Mouse (Mus musculus) bone marrow macrophage, adult 2 months (primary cell): Measurements from ENCODE around the gene Bcan. TPM values are rescaled to one million over a fixed set of nuclear protein-coding genes. Genes with fewer than 3 reads are reported as not detected.

Experiments
- H3K27ac ChIP-seq: 2 replicates; pipeline ENCODE4 v1.5.1; 2012; ENCODE audit warnings: low read depth, low read length; ENCODE audit not compliant: insufficient read depth
- H3K4me1 ChIP-seq: 2 replicates; pipeline ENCODE4 v1.6.1; 2012; ENCODE audit warnings: low read length; ENCODE audit not compliant: control insufficient read depth, insufficient read depth
- H3K4me3 ChIP-seq: 2 replicates; pipeline ENCODE4 v1.5.1; 2012; ENCODE audit warnings: mild to moderate bottlenecking, low read length, moderate library complexity; ENCODE audit not compliant: insufficient read depth
- CTCF ChIP-seq: IDR thresholded peaks from 2 replicates; pipeline ENCODE4 v1.5.1; 2012; ENCODE audit warnings: low read depth, mild to moderate bottlenecking, low read length, moderate library complexity
- POLR2A ChIP-seq: IDR thresholded peaks from 2 replicates; pipeline ENCODE4 v1.6.1; 2012; ENCODE audit warnings: mild to moderate bottlenecking, low read depth, low read length, borderline replicate concordance
- polyA plus RNA-seq: library from polyadenylated mRNA; stranded (reverse); fragments of >200 nt; gene quantifications from 2 replicates; pipeline ENCODE4 v1.2.4, GENCODE M21; 2012; ENCODE audit not compliant: missing spikeins, insufficient read depth, insufficient read length

Bcan gene
- polyA plus RNA-seq, 1 experiment = not detected

DNA sequence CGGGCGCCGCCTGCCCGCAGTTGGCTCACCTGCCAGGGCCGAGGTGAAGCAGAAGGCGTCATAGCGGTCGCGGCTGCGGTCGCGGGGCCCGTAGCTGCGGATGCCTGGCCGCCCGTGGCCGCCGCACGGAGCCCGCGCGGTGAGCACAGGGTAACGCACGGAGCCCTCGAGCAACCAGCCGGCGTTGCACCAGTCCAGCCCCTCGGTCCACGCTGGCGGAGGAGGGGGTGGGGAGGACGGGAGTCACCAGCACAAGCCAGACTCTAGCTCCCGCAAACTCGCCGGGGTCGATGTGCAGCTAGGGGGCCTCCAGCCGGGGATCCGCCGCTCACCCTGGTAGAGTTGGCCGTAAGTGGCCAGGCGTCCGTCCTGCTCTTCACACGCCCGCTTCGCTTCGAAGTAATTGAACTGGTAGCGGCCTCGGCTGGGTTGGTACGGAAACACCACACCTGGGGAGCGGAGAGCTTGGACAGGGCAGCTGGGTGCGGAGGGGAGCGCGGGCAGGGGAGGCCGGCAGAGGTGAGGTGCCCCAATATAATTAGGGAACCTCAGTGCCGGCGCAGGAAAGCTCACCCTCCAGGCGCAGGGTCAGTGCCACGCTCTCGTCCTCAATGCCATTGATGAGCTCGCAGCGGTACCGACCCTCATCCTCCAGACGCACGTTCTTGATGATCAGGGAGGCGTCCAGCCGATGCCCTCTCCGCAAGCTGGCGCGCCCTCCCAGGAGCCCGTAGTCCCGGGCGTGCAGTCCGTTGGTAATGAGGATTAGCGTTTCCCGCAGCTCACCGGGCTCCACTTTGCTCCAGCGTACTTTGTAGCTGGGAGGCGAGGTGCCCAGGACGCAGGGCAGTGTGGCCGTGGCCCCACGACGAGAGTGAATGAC, 23.4 kb upstream of the Bcan start:
- Histone ChIP-seq H3K4me1 (no peaks in the 10 kb centered on the region), H3K4me3 (peak overlapping the region; percentile 65), H3K27ac (no peak overlapping the region)
- TF ChIP-seq POLR2A = no peak
- TF ChIP-seq CTCF = no peak

DNA sequence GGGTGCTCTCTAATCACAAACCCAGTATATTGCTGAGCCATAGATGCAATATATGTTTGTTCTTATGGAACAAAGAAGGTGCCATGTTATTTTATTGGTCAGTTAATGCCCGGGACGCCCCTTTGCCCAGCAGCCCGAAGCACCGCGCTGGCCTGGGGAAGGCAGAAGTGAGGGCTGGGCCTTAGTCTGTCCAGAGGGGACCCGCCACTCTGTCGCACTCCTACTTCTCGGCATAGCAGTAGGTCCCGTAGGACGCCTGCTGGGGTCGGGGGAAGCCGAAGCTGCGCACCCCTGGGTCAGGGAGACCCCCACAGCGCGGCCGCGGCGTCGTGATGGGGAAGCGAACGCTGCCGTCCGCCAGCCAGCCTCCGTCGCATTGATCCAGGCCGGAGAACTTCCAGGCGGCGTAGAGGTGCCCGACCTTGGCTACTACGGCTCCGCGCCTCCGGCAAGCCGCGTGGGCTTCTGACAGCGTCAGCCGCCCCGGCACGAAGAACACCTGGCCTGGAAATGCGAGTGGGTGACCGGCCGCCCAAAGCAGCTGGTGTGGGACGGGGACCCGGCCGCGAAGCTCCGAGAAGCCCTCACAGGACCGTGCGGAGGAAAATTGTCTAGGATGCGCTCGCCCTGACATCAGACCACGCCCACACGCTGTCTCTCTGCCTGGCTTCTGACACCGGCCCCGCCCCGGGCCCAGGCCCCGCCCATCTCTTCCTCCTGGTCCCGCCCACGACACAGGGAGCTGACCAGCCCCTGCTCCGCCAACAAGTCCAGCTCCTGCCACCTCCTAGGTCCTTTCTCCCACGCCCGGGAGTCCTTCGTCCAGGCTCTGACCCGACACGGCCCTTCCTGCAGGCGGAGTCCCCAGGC, 22.5 kb upstream of the Bcan start:
- no peaks in the 10 kb centered on the region for H3K4me1 ChIP-seq
- peak overlapping the region; percentile 65 for H3K4me3 ChIP-seq
- H3K27ac ChIP-seq = no peak overlapping the region
- no peak for TF ChIP-seq POLR2A

DNA sequence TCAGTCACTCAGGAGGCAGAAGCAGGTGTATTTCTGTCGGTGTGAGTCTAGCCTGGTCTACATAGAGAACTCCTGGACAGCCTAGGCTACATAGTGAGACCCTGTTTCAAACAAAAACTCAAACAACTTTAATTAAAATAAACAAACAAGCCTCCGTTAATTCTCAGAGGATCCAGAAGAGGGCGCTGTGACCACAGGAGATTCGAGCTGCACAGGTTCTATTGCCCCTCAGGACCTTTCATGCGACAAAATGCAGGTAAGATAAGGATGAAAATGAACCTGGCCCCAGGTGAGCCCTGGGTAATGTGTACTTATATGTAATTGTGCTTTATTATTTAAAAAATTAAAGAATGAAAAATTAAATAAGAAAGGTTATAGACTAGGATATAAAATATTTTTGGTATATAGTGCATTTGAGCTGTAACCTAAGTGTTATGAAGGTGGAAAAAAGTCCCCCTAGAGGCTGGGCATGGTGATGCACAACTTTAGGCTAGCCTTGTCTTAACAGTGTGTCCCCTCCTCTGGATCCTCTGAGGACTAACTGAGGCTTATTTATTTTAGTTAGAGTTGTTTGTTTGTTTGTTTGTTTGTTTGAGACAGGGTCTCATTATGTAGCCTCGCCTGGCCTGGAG, 10.7 kb upstream of the Bcan start:
- Histone ChIP-seq H3K27ac (no peak overlapping the region), H3K4me3 (no peak overlapping the region), H3K4me1 (no peaks in the 10 kb centered on the region)
- TF ChIP-seq CTCF = peak; percentile 71
- TF ChIP-seq POLR2A = no peak

DNA sequence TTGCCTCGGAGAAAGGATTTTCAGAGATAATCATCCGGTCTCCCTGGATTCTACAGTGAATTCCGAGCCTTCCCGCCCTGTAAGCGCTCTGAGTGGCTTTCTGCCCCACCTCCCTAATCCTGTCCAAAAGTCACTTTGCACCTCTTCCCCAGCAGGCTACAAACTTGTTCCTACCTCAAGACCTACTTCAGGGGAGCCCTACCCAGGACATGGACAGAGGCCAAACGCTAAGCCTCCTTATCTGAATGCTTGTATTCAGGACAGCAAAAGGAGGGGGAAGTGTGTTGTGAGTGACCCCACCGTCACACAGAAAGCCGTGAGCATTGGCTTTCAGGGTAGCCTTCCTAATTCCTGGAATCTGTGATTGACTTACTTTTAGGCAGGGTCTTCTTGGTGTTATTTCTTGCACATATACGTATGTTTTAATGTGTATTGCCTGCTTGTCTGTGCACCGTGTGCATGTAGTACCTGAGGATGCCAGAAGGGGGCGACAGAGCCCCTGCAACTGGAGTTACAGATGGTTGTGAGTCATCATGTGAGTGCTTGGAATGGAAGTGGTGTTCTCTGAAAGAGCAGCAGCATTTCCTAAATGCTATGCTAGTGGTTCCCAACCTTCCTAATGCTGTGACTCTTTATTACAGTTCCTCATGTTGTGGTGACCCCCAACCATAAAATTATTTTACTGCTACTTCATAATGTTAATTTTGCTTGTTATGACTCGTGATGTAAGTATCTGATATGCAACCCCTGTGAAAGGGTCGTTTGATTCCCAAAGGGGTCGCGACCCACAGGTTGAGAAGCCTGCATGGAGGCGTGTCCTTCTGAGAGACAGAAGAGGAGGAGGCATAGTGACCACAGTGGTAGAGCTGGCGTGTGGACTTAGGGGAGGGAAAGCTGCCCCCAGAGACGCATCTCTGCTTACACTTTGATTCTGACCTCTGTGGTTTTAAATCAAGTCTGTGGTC, 6.1 kb upstream of the Bcan start:
- TF ChIP-seq POLR2A (no peak), CTCF (peak; percentile 33; the same call in 1 of the 2 replicates)
- Histone ChIP-seq H3K4me1 (no peaks in the 10 kb centered on the region), H3K4me3 (no peak overlapping the region), H3K27ac (no peak overlapping the region)

DNA sequence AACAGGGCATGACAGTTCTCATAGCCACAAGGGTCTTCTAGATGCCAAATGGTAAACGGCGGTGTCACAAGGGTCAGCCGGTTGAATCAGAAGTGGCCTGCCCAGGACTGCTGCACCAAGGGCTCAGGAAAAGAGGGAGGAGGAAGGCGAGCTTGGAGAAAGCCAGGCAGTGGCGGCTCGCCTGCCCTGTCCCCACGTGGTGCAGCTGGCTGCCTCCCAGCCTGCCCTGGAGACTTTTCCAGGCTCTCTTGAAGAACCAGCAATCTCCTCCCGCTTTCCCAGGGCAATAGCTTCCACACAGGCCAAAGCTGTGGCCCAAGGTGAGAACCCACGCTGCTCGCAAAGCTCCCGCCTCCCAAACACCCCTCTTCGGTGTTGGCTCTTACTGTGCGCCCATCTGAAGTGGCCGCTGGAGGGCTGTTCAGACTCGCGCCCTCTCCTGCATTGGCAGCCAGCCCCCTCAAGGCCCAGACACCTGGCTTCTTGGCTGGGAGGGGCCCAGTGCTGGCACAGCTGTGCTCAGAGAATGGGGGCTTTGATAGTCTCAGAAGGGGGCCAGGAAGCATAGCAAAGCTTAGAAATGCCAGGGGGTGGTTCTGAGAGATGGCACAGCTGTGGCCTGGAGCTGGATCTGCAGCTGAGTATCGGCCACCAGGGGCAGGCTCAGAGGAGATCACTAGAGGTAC, 2.4 kb upstream of the Bcan start:
- TF ChIP-seq CTCF = no peak
- no peak for TF ChIP-seq POLR2A
- Histone ChIP-seq H3K27ac (no peak overlapping the region), H3K4me1 (no peaks in the 10 kb centered on the region), H3K4me3 (no peak overlapping the region)

DNA sequence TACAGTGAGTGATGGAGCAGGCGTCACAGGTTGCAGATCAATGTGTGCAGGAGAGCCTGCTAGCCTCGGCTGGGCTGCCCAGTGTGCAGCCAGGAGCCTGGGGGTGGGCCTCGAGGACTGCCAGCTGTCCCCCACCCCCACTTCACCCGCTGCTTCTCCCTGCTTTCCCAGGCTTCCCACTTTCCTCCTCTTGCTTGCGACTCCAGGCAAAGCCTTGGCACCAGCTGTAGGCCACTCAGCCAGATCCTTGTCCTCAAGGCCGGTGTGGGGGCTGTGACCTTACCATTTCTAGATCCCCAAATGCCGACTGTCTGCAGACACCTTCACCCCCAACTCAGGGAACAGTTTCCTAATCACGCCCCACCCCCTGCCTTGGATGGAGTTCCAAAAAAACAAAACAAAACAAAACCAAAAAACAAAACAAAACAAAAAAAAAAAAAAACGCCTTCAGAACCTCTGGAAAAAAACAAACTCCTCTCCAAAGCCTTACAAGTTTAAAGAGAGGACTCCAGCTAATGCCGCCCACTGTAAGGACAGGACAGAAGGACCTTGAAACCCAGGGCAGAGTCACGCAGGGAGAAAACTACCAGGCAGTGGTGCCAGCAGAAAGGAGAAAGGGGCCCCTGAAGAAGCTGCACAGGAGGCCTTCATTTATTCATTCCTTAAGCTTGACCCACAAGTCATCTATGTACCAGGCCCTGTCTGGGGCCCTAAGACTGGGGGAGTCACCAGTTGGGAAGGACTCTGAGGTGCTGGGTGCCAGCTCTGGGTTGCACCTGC, 976 bp upstream of the Bcan start:
- no peak for TF ChIP-seq CTCF

DNA sequence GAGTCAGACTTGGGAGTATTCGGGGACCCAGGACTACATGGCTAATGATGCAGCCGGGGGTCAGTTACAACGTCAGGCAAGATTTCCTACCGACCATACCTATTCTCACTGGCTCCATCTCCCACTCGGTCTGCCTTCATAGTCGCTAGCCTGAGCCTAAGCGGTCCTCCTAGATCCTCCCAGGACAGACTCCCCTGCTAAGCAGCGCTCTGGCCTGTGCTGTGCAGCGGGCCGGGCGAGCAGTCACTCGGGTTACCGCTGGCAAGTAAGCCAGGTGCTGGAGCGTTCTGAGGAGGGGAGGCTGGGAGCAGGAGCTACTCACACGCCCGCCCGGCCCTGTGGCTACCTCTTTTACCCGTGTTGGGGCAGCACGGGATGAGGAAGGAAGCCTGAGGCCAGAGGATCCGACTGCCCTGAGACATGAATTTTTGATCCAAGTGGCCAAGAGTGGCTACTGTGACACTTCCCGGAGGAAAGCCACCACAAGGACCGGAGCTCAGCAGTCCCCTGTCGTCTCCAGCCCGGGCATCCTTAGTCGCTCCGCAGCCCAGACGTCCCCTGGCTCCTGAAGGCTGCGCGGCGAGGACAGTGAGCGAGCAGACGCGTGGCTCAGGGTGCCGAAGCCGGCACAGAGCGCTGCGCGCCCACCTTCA, 661 bp downstream of the Bcan start:
- H3K4me1 ChIP-seq = no peaks in the 10 kb centered on the region
- no peak overlapping the region for H3K27ac ChIP-seq
- no peak overlapping the region for H3K4me3 ChIP-seq
- TF ChIP-seq POLR2A = no peak
- no peak for TF ChIP-seq CTCF

More for the DNA sequence above, 976 bp upstream of the Bcan start:
- Histone ChIP-seq H3K27ac (no peak overlapping the region), H3K4me1 (no peaks in the 10 kb centered on the region), H3K4me3 (no peak overlapping the region)

DNA sequence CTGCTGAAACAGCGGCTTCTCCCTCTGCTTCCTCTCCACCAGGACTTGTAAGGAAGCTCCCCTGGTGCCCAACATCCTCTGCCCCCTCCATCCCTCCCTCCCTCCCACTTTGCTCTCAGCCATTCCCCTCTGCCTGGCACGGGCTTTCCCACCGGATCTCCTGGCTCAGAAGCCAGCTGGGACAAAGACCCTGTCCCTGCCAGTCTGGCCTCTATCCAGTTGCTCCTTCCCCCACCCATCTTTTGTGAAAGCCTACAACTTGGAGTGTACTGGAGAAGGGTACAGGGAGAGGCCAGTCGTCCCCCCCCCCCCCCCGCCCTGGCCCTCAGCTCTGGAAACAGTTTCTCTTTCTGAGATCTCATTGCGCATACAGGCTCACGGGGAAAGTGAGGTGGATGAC, 1.3 kb downstream of the Bcan start:
- no peaks in the 10 kb centered on the region for H3K4me1 ChIP-seq
- no peak for TF ChIP-seq POLR2A
- TF ChIP-seq CTCF = no peak
- H3K27ac ChIP-seq = no peak overlapping the region
- no peak overlapping the region for H3K4me3 ChIP-seq
